Mouse (Mus musculus): ENCODE results near the gene Scgb2b27.
"Not testable (repeated sequence)": the region's sequence is repeated elsewhere in the genome, so short reads cannot be mapped to it uniquely, and the experiment has no call there.

Scgb2b27 gene

GRCm38 (mm10) chr7:34013842-34014241 is at the start of gene Scgb2b27:
Scgb2b27 (minus strand) TSS chr7:34013942.
- DNase-seq (ENCODE audit: low spot score) = no peak

- not testable (repeated sequence) for DNase-seq (ENCODE audit: low spot score)
These were observed 22.5 kb upstream of the Scgb2b27 start for GRCm38 (mm10) chr7:34036076-34036815.

- not testable (repeated sequence) for DNase-seq (ENCODE audit: low spot score)
These were observed 20.8 kb upstream of the Scgb2b27 start for GRCm38 (mm10) chr7:34034579-34034978.

- DNase-seq (ENCODE audit: low spot score) = no peak
These were observed 16.3 kb upstream of the Scgb2b27 start for GRCm38 (mm10) chr7:34030026-34030425.

GRCm38 (mm10) chr7:34027202-34027601 is 13.5 kb upstream of the Scgb2b27 start:
- peak; percentile 14 for DNase-seq (ENCODE audit: low spot score)

- no peak for DNase-seq (ENCODE audit: low spot score)
These were observed 11.9 kb upstream of the Scgb2b27 start for GRCm38 (mm10) chr7:34025641-34026040.

GRCm38 (mm10) chr7:34021183-34021582 is 7.4 kb upstream of the Scgb2b27 start, which contains the start of gene Scgb1b27:
Scgb1b27 (plus strand) TSS chr7:34021483.
- DNase-seq (ENCODE audit: low spot score) = not testable (repeated sequence)

GRCm38 (mm10) chr7:33982281-33982680 is 31.5 kb downstream of the Scgb2b27 start:
- peak; percentile 31 for DNase-seq (ENCODE audit: low spot score)
